Mouse (Mus musculus) yolk sac, embryonic 10.5 days (tissue): Measurements from ENCODE around the gene Antxr1.

ENCODE experiments used
- DNase-seq: peaks from one replicate; pipeline ENCODE4 v3.0.0-alpha.2; 2017; ENCODE audit warnings: low spot score

The Antxr1 gene

GRCm38 (mm10) chr6:87139796-87140553 lies 195.6 kb downstream of the Antxr1 start:
- no peak for DNase-seq

GRCm38 (mm10) chr6:87138479-87138878 lies 197.1 kb downstream of the Antxr1 start:
- DNase-seq = no peak

GRCm38 (mm10) chr6:87133966-87134546 lies 201.6 kb downstream of the Antxr1 start:
- DNase-seq = no peak

GRCm38 (mm10) chr6:87133520-87133919 lies 202.1 kb downstream of the Antxr1 start:
- no peak for DNase-seq

GRCm38 (mm10) chr6:87131078-87131477 lies 204.5 kb downstream of the Antxr1 start:
- DNase-seq = no peak

- DNase-seq = no peak
Observed at GRCm38 (mm10) chr6:87130628-87131027, 205.0 kb downstream of the Antxr1 start.

- no peak for DNase-seq
Observed at GRCm38 (mm10) chr6:87129861-87130260, 205.8 kb downstream of the Antxr1 start.

GRCm38 (mm10) chr6:87127049-87127753 lies 208.4 kb downstream of the Antxr1 start:
- peak; percentile 51 for DNase-seq

GRCm38 (mm10) chr6:87123973-87124372 lies 211.6 kb downstream of the Antxr1 start:
- no peak for DNase-seq

GRCm38 (mm10) chr6:87123406-87123805 lies 212.2 kb downstream of the Antxr1 start:
- DNase-seq = no peak

- no peak for DNase-seq
Observed at GRCm38 (mm10) chr6:87121961-87122360, 213.7 kb downstream of the Antxr1 start.

GRCm38 (mm10) chr6:87120661-87121060 lies 215.0 kb downstream of the Antxr1 start:
- no peak for DNase-seq

- peak; percentile 21 for DNase-seq
Observed at GRCm38 (mm10) chr6:87119975-87120374, 215.6 kb downstream of the Antxr1 start.

- no peak for DNase-seq
Observed at GRCm38 (mm10) chr6:87119066-87119837, 216.4 kb downstream of the Antxr1 start.

GRCm38 (mm10) chr6:87116596-87116995 lies 219.0 kb downstream of the Antxr1 start:
- no peak for DNase-seq

- DNase-seq = no peak
Observed at GRCm38 (mm10) chr6:87115981-87116380, 219.6 kb downstream of the Antxr1 start.

GRCm38 (mm10) chr6:87112125-87112524 lies 223.5 kb downstream of the Antxr1 start:
- no peak for DNase-seq

GRCm38 (mm10) chr6:87111493-87111892 lies 224.1 kb downstream of the Antxr1 start:
- no peak for DNase-seq

- DNase-seq = no peak
Observed at GRCm38 (mm10) chr6:87104123-87104796, 231.4 kb downstream of the Antxr1 start, which contains the start of gene D6Ertd527e. Gene D6Ertd527e, plus strand, starts transcription at chr6:87104746.

- no peak for DNase-seq
Observed at GRCm38 (mm10) chr6:87103314-87103713, 232.3 kb downstream of the Antxr1 start.

GRCm38 (mm10) chr6:87102421-87102911 lies 233.2 kb downstream of the Antxr1 start:
- no peak for DNase-seq
